Mouse (Mus musculus) hematopoietic multipotent progenitor cell, adult 10-12 weeks (in vitro differentiated cells): ENCODE measurements around the gene Rragc. TPM values are rescaled to one million over a fixed set of nuclear protein-coding genes. Genes with fewer than 3 reads are reported as not detected.

Experiments used
- polyA plus RNA-seq: library from polyadenylated mRNA; stranded (reverse); fragments of >175 nt; gene quantifications from 2 replicates; pipeline ENCODE4 v1.2.3, GENCODE M21; 2012; ENCODE audit warnings: low replicate concordance

Rragc gene
- 14.5 and 22.7 TPM in 2 replicates for polyA plus RNA-seq

GRCm38 (mm10) chr4:123916748-123917547, at the start of gene Rragc:
Rragc (plus strand) TSS chr4:123917446.

DNA sequence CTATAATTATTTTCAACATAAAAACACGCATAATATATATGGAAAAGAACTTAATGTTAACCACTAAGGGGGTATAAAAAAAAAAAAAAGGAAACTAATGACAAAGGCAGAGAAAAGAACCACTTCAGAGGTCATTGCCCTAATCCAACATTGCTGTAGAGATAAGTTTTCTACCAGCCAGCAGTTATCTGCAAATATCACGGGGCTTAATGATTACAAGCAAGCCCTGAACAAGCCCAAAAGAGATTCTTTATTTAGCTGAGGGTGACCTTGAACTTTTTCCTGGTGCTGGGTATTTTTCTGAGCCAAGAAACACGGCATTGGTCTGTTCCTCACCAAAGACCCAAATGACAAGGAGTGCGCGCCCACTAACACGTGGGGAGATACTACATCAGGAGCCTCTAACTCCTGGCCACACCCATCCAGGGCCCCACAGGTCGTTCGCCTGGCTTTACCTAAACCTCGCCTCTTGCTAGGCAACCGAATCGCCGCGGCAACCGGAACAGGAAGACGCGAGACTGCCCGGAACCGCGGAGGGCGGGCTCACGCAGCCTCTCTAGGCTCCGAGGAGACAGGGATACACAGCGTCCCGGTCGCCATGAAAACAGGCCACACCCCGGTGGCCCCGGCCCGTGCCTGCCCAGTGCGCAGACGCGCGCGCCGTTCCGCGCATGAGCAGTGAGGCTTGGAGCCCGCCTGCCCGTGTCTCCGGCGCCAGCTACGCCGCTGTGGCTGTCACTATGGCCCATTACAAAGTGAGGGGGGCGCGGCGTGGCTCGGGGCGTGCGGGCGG, 12.7 kb upstream of the Rragc start, which contains the start of gene Mycbp:
Gene Mycbp (plus strand): TSS at position 500 of the 793 bp plus-strand sequence.

GRCm38 (mm10) chr4:123917548-123918140, 398 bp downstream of the Rragc start, which contains the start of gene 4930535I16Rik:
4930535I16Rik (minus strand) TSS chr4:123918022.

Other genes with a start within 250 kb of the Rragc start
- gene Macf1, start 233.1 kb upstream of the Rragc start, polyA plus RNA-seq = 241 and 250 TPM in 2 replicates
- 29.4 and 51.7 TPM in 2 replicates for gene Ndufs5, start 199.2 kb upstream of the Rragc start, polyA plus RNA-seq
- gene Akirin1, start 167.1 kb upstream of the Rragc start, polyA plus RNA-seq = 199 and 570 TPM in 2 replicates
- 0.19 TPM in 1 of 2 replicates, not detected in the other for gene Rhbdl2, start 129.6 kb upstream of the Rragc start, polyA plus RNA-seq
- gene 4933427I04Rik, start 57.8 kb upstream of the Rragc start, polyA plus RNA-seq = not detected in 2 replicates
- gene Mycbp, start 12.6 kb upstream of the Rragc start, polyA plus RNA-seq = 2.0 and 22.0 TPM in 2 replicates
- 0.33 TPM in 1 of 2 replicates, not detected in the other for gene 4930535I16Rik, start 576 bp downstream of the Rragc start, polyA plus RNA-seq